Mouse (Mus musculus) intestine, embryonic 14.5 days (tissue): ENCODE results near the gene Iqsec3. TPM values are rescaled to one million over a fixed set of nuclear protein-coding genes. Genes with fewer than 3 reads are reported as not detected.

Experiments
- ATAC-seq: fragments of 200-750 bp; cut with Nextera tagmentation; replicated peaks from 2 replicates; pipeline ENCODE4 v1.8.0; 2017; ENCODE audit warnings: low read depth, moderate number of reproducible peaks, moderate TSS enrichment, moderate library complexity; ENCODE audit not compliant: low FRiP score, low TSS enrichment
- DNase-seq: peaks from one replicate; pipeline ENCODE4 v3.0.0-alpha.2; 2018; ENCODE audit warnings: low spot score
- H3K27ac ChIP-seq: fragments of 300-500 bp; sonication (generic); 2 replicates; pipeline ENCODE4 v1.5.1; 2014; ENCODE audit warnings: low read depth, mild to moderate bottlenecking, control low read depth
- H3K27me3 ChIP-seq: fragments of 300-500 bp; sonication (generic); replicated peaks from 2 replicates; pipeline ENCODE4 v1.6.1; 2014; ENCODE audit warnings: low read length, control low read depth; ENCODE audit not compliant: control insufficient read depth, insufficient read depth
- H3K36me3 ChIP-seq: fragments of 300-500 bp; sonication (generic); 2 replicates; pipeline ENCODE4 v1.6.1; 2014; ENCODE audit warnings: low read length, control low read depth; ENCODE audit not compliant: control insufficient read depth, insufficient read depth
- H3K4me1 ChIP-seq: fragments of 300-500 bp; sonication (generic); replicated peaks from 2 replicates; pipeline ENCODE4 v1.6.1; 2014; ENCODE audit warnings: low read length, control low read depth, mixed read lengths; ENCODE audit not compliant: control insufficient read depth, insufficient read depth
- H3K4me2 ChIP-seq: fragments of 300-500 bp; sonication (generic); 2 replicates; pipeline ENCODE4 v1.6.1; 2014; ENCODE audit warnings: low read length
- H3K4me3 ChIP-seq: fragments of 300-500 bp; sonication (generic); 2 replicates; pipeline ENCODE4 v1.5.1; 2014; ENCODE audit warnings: low read depth, low read length, control low read depth, mixed read lengths
- H3K9ac ChIP-seq: fragments of 300-500 bp; sonication (generic); 2 replicates; pipeline ENCODE4 v1.6.1; 2014; ENCODE audit warnings: mild to moderate bottlenecking, low read length
- H3K9me3 ChIP-seq: fragments of 300-500 bp; sonication (generic); 2 replicates; pipeline ENCODE4 v1.6.1; 2016; ENCODE audit warnings: low read length, control low read depth; ENCODE audit not compliant: control insufficient read depth
- WGBS: fragments of 180-500 bp; shearing (Covaris S2); extraction: QIAGEN DNeasy Blood & Tissue Kit; methylation state at CpG from one replicate; pipeline ENCODE4 v1.1.7; 2014; 5-methylcytosine and 5-hydroxymethylcytosine counted together
- polyA plus RNA-seq: library from polyadenylated mRNA; unstranded; fragments of >200 nt; fragmentation: Nextera tagmentation; extraction: Ambion mirVana; gene quantifications from 2 replicates; pipeline ENCODE4 v1.2.1, GENCODE M21; 2014

The Iqsec3 gene
- 0.13 and 0.42 TPM in 2 replicates for polyA plus RNA-seq

GRCm38 (mm10) chr6:121473093-121473821, at the start of gene Iqsec3:
Gene Iqsec3 (minus strand): TSS chr6:121473678.
- no peak within 1 kb of the TSS for H3K9ac ChIP-seq
- H3K27me3 ChIP-seq: peaks cover 28% of the 10 kb centered on the region
- DNase-seq (peak; percentile 100), ATAC-seq (peak; percentile 91)
- peak within 1 kb of the TSS; percentile 52 for H3K4me2 ChIP-seq
- 0% methylated on average over 53 of the region's 65 CpGs for WGBS
- peak within 1 kb of the TSS; percentile 23 for H3K4me3 ChIP-seq
- H3K4me1 ChIP-seq: no peaks in the 10 kb centered on the region; the same call in 1 of the 2 replicates
- H3K9me3 ChIP-seq: no peaks in the 10 kb centered on the region
- H3K36me3 ChIP-seq: no peaks in the 10 kb centered on the region
- H3K27ac ChIP-seq: no peak within 1 kb of the TSS

- Histone ChIP-seq H3K27ac (no peak overlapping the region), H3K36me3 (no peaks in the 10 kb centered on the region), H3K4me3 (no peak overlapping the region), H3K9ac (no peak overlapping the region), H3K27me3 (no peaks in the 10 kb centered on the region), H3K4me2 (no peak overlapping the region), H3K4me1 (no peaks in the 10 kb centered on the region), H3K9me3 (no peaks in the 10 kb centered on the region)
- no peak for ATAC-seq
- WGBS: 69% methylated on average over 5 of the region's 5 CpGs
- no peak for DNase-seq
These were observed 48.7 kb upstream of the Iqsec3 start for GRCm38 (mm10) chr6:121522106-121522705.

GRCm38 (mm10) chr6:121521030-121521429, 47.6 kb upstream of the Iqsec3 start:
- H3K9me3 ChIP-seq: no peaks in the 10 kb centered on the region
- no peaks in the 10 kb centered on the region for H3K36me3 ChIP-seq
- no peak for DNase-seq
- no peak overlapping the region for H3K9ac ChIP-seq
- no peaks in the 10 kb centered on the region for H3K4me1 ChIP-seq
- H3K27me3 ChIP-seq: no peaks in the 10 kb centered on the region
- no peak for ATAC-seq
- WGBS: 62% methylated on average over 3 of the region's 3 CpGs
- no peak overlapping the region for H3K27ac ChIP-seq
- no peak overlapping the region for H3K4me3 ChIP-seq
- no peak overlapping the region for H3K4me2 ChIP-seq

DNA sequence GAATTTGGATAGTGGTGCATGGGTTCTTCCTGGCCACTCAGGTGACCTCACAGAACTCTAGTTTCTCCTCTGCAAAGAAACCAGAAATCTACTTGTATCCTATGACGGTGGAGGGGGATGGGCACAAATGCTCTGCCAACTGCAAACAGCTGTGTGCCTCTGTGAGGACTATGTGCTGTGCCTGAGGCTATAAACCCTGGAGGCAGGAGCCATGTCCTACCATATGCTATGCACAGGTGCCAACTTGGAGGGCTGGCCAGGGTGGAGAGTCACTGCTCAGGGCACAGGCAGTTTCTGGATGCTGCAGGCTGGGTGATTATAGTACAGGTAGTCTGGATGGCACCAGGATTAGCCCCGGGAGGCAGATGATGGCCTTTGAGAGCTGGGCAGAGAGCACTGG, 46.4 kb upstream of the Iqsec3 start:
- Histone ChIP-seq H3K9me3 (no peaks in the 10 kb centered on the region), H3K36me3 (no peaks in the 10 kb centered on the region), H3K27me3 (no peaks in the 10 kb centered on the region), H3K4me3 (no peak overlapping the region), H3K4me1 (no peaks in the 10 kb centered on the region), H3K4me2 (no peak overlapping the region), H3K9ac (no peak overlapping the region), H3K27ac (no peak overlapping the region)
- DNase-seq (no peak), ATAC-seq (no peak)
- WGBS: 60% methylated on average over 2 of the region's 2 CpGs

DNA sequence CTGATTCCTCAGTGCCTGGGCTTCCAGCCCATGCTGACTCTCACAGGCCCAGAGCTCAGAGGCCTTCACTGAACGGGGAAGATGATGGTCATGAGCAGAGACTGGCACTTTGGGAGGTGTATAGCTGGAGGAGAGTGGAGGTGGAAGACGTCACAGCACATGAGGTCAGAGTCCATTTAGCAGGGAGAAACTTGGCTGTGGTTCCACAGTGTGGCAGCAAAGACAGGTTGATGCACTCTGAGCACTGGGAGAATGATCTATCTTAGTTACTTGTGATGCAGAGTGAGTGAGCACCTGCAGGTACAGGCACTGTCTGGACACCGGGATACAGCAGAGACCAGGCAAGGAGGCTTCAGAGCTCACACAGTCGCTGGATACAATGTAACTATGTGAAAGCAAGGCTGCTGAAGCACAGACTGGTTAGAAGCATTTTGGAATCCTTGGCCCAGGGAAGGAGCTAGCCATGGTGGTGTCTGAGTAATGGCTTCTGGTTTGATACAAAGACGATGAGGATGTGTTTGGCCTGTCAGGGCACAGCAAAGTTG, 45.9 kb upstream of the Iqsec3 start:
- H3K4me1 ChIP-seq: no peaks in the 10 kb centered on the region
- DNase-seq: no peak
- no peaks in the 10 kb centered on the region for H3K36me3 ChIP-seq
- H3K27me3 ChIP-seq: no peaks in the 10 kb centered on the region
- H3K4me3 ChIP-seq: no peak overlapping the region
- H3K27ac ChIP-seq: no peak overlapping the region
- no peak overlapping the region for H3K4me2 ChIP-seq
- H3K9me3 ChIP-seq: no peaks in the 10 kb centered on the region
- no peak overlapping the region for H3K9ac ChIP-seq
- WGBS: 69% methylated on average over 5 of the region's 5 CpGs
- no peak for ATAC-seq

DNA sequence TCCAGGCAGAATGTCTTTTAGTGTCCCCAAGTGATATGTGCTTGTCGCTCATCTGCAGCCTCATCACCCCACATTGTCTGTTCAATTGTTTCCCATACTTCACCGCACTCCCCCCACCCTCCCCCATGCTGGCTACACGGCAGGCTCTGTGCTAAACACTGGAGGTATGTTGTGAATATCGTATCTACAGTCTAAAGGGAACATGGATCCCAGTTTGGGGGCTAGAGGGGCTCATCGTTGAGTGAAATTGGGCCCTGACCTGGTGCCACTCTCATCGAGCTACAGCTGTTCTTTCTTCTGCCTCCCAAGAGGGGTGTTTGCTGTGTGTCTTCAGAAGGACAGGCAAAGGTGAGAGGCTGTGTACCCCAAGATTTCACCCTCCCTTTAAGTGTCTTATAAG, 44.2 kb upstream of the Iqsec3 start:
- Histone ChIP-seq H3K4me1 (no peaks in the 10 kb centered on the region), H3K27me3 (no peaks in the 10 kb centered on the region), H3K27ac (no peak overlapping the region), H3K4me2 (no peak overlapping the region), H3K9ac (no peak overlapping the region), H3K36me3 (no peaks in the 10 kb centered on the region), H3K9me3 (no peaks in the 10 kb centered on the region), H3K4me3 (no peak overlapping the region)
- DNase-seq (no peak), ATAC-seq (no peak)
- WGBS: 85% methylated on average over 6 of the region's 6 CpGs

DNA sequence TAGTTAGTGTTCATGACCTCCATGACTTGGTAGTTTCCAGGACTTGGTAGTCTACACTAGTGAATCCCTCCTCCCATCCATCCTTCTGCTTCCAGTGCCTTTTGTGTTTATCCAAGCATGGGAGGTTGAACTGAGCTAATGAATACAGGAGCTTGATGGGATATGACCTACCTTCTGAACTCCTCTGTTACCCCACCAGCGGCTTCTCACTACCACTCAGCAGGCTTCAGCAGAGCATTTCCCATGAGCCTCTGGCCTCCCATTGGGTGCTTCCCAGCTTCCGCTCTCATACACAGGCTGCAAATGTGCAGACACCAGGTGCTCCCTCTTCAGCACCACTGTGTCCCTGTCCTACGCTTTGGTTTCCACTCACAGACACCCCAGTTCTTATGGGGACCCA, 36.9 kb upstream of the Iqsec3 start:
- Histone ChIP-seq H3K4me1 (no peaks in the 10 kb centered on the region), H3K9me3 (no peaks in the 10 kb centered on the region), H3K27ac (no peak overlapping the region), H3K4me3 (no peak overlapping the region), H3K27me3 (no peaks in the 10 kb centered on the region), H3K9ac (no peak overlapping the region), H3K36me3 (no peaks in the 10 kb centered on the region), H3K4me2 (no peak overlapping the region)
- DNase-seq (no peak), ATAC-seq (no peak)
- 88% methylated on average over 3 of the region's 3 CpGs for WGBS

DNA sequence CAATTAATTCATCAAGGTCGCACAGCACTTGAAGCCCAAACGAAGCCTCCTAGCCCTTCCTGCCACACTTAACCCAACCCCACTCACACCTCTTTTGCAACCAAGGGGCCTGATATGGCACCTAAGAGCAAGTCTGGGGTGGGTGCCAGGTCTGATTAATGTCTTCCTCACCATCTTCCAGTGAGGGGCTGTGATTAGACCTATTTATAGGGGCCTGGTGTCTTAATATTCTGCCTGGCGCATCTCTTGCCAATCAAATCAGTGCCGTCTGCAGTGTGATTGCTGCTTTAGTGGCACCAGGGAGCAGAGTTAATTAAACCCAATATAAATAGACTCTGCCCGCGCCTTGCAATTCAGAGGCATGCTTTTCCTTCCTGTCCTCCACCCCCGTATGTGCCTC, 36.4 kb upstream of the Iqsec3 start:
- 74% methylated on average over 7 of the region's 7 CpGs for WGBS
- H3K4me3 ChIP-seq: no peak overlapping the region
- ATAC-seq: no peak
- H3K9me3 ChIP-seq: no peaks in the 10 kb centered on the region
- no peaks in the 10 kb centered on the region for H3K36me3 ChIP-seq
- no peak overlapping the region for H3K27ac ChIP-seq
- DNase-seq: no peak
- H3K4me2 ChIP-seq: no peak overlapping the region
- H3K27me3 ChIP-seq: no peaks in the 10 kb centered on the region
- no peak overlapping the region for H3K9ac ChIP-seq
- no peaks in the 10 kb centered on the region for H3K4me1 ChIP-seq

- Histone ChIP-seq H3K27me3 (no peaks in the 10 kb centered on the region), H3K9me3 (no peaks in the 10 kb centered on the region), H3K9ac (no peak overlapping the region), H3K27ac (no peak overlapping the region), H3K4me1 (no peaks in the 10 kb centered on the region), H3K36me3 (no peaks in the 10 kb centered on the region), H3K4me3 (no peak overlapping the region), H3K4me2 (no peak overlapping the region)
- ATAC-seq (no peak), DNase-seq (no peak)
- 55% methylated on average over 5 of the region's 5 CpGs for WGBS
These were observed 34.8 kb upstream of the Iqsec3 start for GRCm38 (mm10) chr6:121508266-121508665.
